In genomic region chr1:151685666-151686309, GRCm38 (mm10) we compare ENCODE assay signal across 12 mouse cellular contexts.
DNase-seq lines count a peak whose midpoint lies in the region; ATAC-seq and TF ChIP-seq lines count a peak whose summit lies in the region.
"Had no signal": no experiment of that assay in that cellular context is flagged by ENCODE, and none has a peak within 500 bp of the region (broad histone marks: within the 10 kb centered on the region; RNA-seq: fewer than 3 reads in every experiment).

No protein-coding gene starts in this region.

- TF ChIP-seq POLR2A in limb, embryonic 14.5 days (IDR thresholded peaks at IDR 0.05; ENCODE audit: borderline replicate concordance, extremely low read depth, insufficient read depth, insufficient read length): no peak

- H3K36me3 ChIP-seq in heart, embryonic 13.5 days: no peaks in the 10 kb centered on the region
- no peaks in the 10 kb centered on the region for H3K36me3 ChIP-seq in ES-E14 (ENCODE audit: control insufficient read depth, insufficient read depth, low read length, poor library complexity, severe bottlenecking)
- H3K36me3 ChIP-seq in limb, embryonic 14.5 days (ENCODE audit: control insufficient read depth, insufficient read depth, low read length): no peaks in the 10 kb centered on the region
- H3K36me3 ChIP-seq: hindbrain, embryonic 13.5 days; liver, embryonic 13.5 days; neural tube, embryonic 12.5 days had no signal

- H3K4me3 ChIP-seq in heart, embryonic 13.5 days: no peak overlapping the region
- H3K4me3 ChIP-seq in ES-E14 (ENCODE audit: insufficient read depth in 1 of 2, low read depth in 1 of 2, low read length in 2 of 2, poor library complexity in 1 of 2, severe bottlenecking in 1 of 2): peak overlapping the region in 1 of 2 experiments; percentile 28; a peak in 1 of 4 replicates
- H3K4me3 ChIP-seq in limb, embryonic 14.5 days (replicated peaks; ENCODE audit: low read length): no peak overlapping the region
- H3K4me3 ChIP-seq: hindbrain, embryonic 13.5 days; liver, embryonic 13.5 days; neural tube, embryonic 12.5 days had no signal

- peak overlapping the region; percentile 3; the same call in 1 of the 2 replicates for H3K4me2 ChIP-seq in heart, embryonic 13.5 days
- no peak overlapping the region for H3K4me2 ChIP-seq in limb, embryonic 14.5 days (replicated peaks; ENCODE audit: low read depth, low read length, severe bottlenecking)
- H3K4me2 ChIP-seq: hindbrain, embryonic 13.5 days; liver, embryonic 13.5 days; neural tube, embryonic 12.5 days had no signal

- 0 out of 2 replicates have a peak overlapping the region, but pooled peaks have one; percentile 16 for H3K9ac ChIP-seq in heart, embryonic 13.5 days
- no peak overlapping the region for H3K9ac ChIP-seq in ES-E14 (ENCODE audit: insufficient read depth, low read depth, low read length, poor library complexity, severe bottlenecking)
- H3K9ac ChIP-seq in limb, embryonic 14.5 days (ENCODE audit: low read depth, low read length, severe bottlenecking): no peak overlapping the region
- H3K9ac ChIP-seq: hindbrain, embryonic 13.5 days; liver, embryonic 13.5 days; neural tube, embryonic 12.5 days had no signal

- H3K4me1 ChIP-seq in heart, embryonic 13.5 days: peaks cover 38% of the 10 kb centered on the region
- H3K4me1 ChIP-seq in ES-E14 (ENCODE audit: control insufficient read depth in 2 of 2, insufficient read depth in 2 of 2, low read length in 2 of 2, poor library complexity in 1 of 2): peaks cover 7 to 8% of the 10 kb centered on the region in 2 experiments; a peak in 2 of 4 replicates
- peaks cover 48% of the 10 kb centered on the region for H3K4me1 ChIP-seq in limb, embryonic 14.5 days (ENCODE audit: control insufficient read depth, insufficient read depth, low read length)

- intact Hi-C loops in heart, postnatal 14 days (cut with DNase I): no loop called here

- peak overlapping the region; percentile 71 for H3K27ac ChIP-seq in heart, embryonic 13.5 days (replicated peaks)
- no peak overlapping the region for H3K27ac ChIP-seq in ES-E14 (ENCODE audit: insufficient read depth, low read depth, low read length, poor library complexity, severe bottlenecking)
- H3K27ac ChIP-seq in limb, embryonic 14.5 days (replicated peaks; ENCODE audit: low read depth, low read length): peak overlapping the region; percentile 65
- H3K27ac ChIP-seq: hindbrain, embryonic 13.5 days; liver, embryonic 13.5 days; neural tube, embryonic 12.5 days had no signal

- H3K27me3 ChIP-seq in heart, embryonic 13.5 days (replicated peaks): no peaks in the 10 kb centered on the region
- H3K27me3 ChIP-seq in limb, embryonic 14.5 days (ENCODE audit: control insufficient read depth, insufficient read depth, low read length): no peaks in the 10 kb centered on the region
- H3K27me3 ChIP-seq: hindbrain, embryonic 13.5 days; liver, embryonic 13.5 days; neural tube, embryonic 12.5 days had no signal

- in situ Hi-C loops in ES-E14 (cut with MboI; ENCODE audit: low sequenced_read_pairs in 2 of 2, unreplicated experiment in 2 of 2): no loop called here

- H3K9me3 ChIP-seq in heart, embryonic 13.5 days: no peaks in the 10 kb centered on the region
- no peaks in the 10 kb centered on the region for H3K9me3 ChIP-seq in ES-E14 (ENCODE audit: control insufficient read depth, insufficient read depth, low read depth, low read length)
- no peaks in the 10 kb centered on the region for H3K9me3 ChIP-seq in limb, embryonic 14.5 days (ENCODE audit: control insufficient read depth, low read length)
- H3K9me3 ChIP-seq: hindbrain, embryonic 13.5 days; liver, embryonic 13.5 days; neural tube, embryonic 12.5 days had no signal

- no peak for ATAC-seq in heart, embryonic 13.5 days (ENCODE audit: extremely low read depth, insufficient number of reproducible peaks, low FRiP score, low TSS enrichment)
- ATAC-seq in limb, embryonic 14.5 days (ENCODE audit: low FRiP score, low read depth): peak; percentile 59

- 29% methylated on average over 12 of the region's 12 CpGs for WGBS in heart, embryonic 13.5 days
- WGBS in limb, embryonic 14.5 days: 16% methylated on average over 12 of the region's 12 CpGs

- no peak for DNase-seq in heart, postnatal 14 days
- DNase-seq in ES-E14 (ENCODE audit: low read depth, low spot score): peak; percentile 30
- DNase-seq in embryo, embryonic 10.5 days (ENCODE audit: low spot score): peak; percentile 65
- peak; percentile 72 for DNase-seq in limb, embryonic 14.5 days (ENCODE audit: low spot score)
- no peak for DNase-seq in urinary bladder, postnatal 25 days (ENCODE audit: low spot score)
- DNase-seq in spleen, postnatal 10 days (ENCODE audit: low spot score in 2 of 2): no peak
- DNase-seq in thymus, postnatal 10 days (ENCODE audit: low spot score in 2 of 2): no peak
- DNase-seq: liver, embryonic 13.5 days; thymus, postnatal 25 days had no signal

TF ChIP-seq in ES-E14, 5 proteins besides CTCF, POLR2A, EP300 and RAD21:
- TF ChIP-seq ZNF384 (IDR thresholded peaks at IDR 0.05; ENCODE audit: low read depth, low read length) (no peak), ZC3H11A (IDR thresholded peaks at IDR 0.05; ENCODE audit: borderline replicate concordance, low read depth, low read length) (no peak), MAFK (IDR thresholded peaks at IDR 0.05; ENCODE audit: insufficient read depth, low read depth, low read length) (no peak), HCFC1 (IDR thresholded peaks at IDR 0.05; ENCODE audit: borderline replicate concordance, insufficient read depth, low read length) (no peak), CHD2 (IDR thresholded peaks at IDR 0.05; ENCODE audit: low read depth, low read length) (no peak)
TF ChIP-seq in ES-E14: peak in this region for 0.

Comparison
In these comparisons a context has a peak if more than half of its experiments do, and no peak if none do; other contexts are left out.
1. DNase-seq: peak in ES-E14 (single experiment), embryo, embryonic 10.5 days (single experiment) and limb, embryonic 14.5 days (single experiment); none in heart, postnatal 14 days (0 of 2), urinary bladder, postnatal 25 days (single experiment), spleen, postnatal 10 days (0 of 2) and thymus, postnatal 10 days (0 of 2).